Mouse (Mus musculus) heart, embryonic 15.5 days (tissue): Measurements from ENCODE around the gene Otop3. TPM values are rescaled to one million over a fixed set of nuclear protein-coding genes. Genes with fewer than 3 reads are reported as not detected.

Experiments used
- ATAC-seq: fragments of 200-750 bp; cut with Nextera tagmentation; replicated peaks from 2 replicates; pipeline ENCODE4 v1.8.0; 2017; ENCODE audit warnings: low read depth, moderate TSS enrichment; ENCODE audit not compliant: insufficient number of reproducible peaks, insufficient read depth, low FRiP score
- H3K27ac ChIP-seq: fragments of 300-500 bp; sonication (generic); 2 replicates; pipeline ENCODE4 v1.5.1; 2015; ENCODE audit warnings: mild to moderate bottlenecking, inconsistent platforms
- H3K27me3 ChIP-seq: fragments of 300-500 bp; sonication (generic); 2 replicates; pipeline ENCODE4 v1.6.1; 2015; ENCODE audit warnings: inconsistent platforms
- H3K36me3 ChIP-seq: fragments of 300-500 bp; sonication (generic); 2 replicates; pipeline ENCODE4 v1.6.1; 2015; ENCODE audit warnings: mild to moderate bottlenecking, inconsistent platforms
- H3K4me1 ChIP-seq: fragments of 300-500 bp; sonication (generic); replicated peaks from 2 replicates; pipeline ENCODE4 v1.6.1; 2015; ENCODE audit warnings: inconsistent platforms
- H3K4me2 ChIP-seq: fragments of 300-500 bp; sonication (generic); 2 replicates; pipeline ENCODE4 v1.6.1; 2015; ENCODE audit warnings: inconsistent platforms, mild to moderate bottlenecking, moderate library complexity
- H3K4me3 ChIP-seq: fragments of 300-500 bp; sonication (generic); 2 replicates; pipeline ENCODE4 v1.5.1; 2015; ENCODE audit warnings: mild to moderate bottlenecking, inconsistent platforms
- H3K9ac ChIP-seq: fragments of 300-500 bp; sonication (generic); 2 replicates; pipeline ENCODE4 v1.6.1; 2015; ENCODE audit warnings: mild to moderate bottlenecking, inconsistent platforms
- H3K9me3 ChIP-seq: fragments of 300-500 bp; sonication (generic); replicated peaks from 2 replicates; pipeline ENCODE4 v1.6.1; 2016; ENCODE audit warnings: inconsistent platforms
- WGBS: fragments of 180-500 bp; shearing (Covaris S2); methylation state at CpG from one replicate; pipeline ENCODE4 v1.1.7; 2015; ENCODE audit warnings: mixed read lengths; 5-methylcytosine and 5-hydroxymethylcytosine counted together
- polyA plus RNA-seq: library from polyadenylated mRNA; unstranded; fragments of >200 nt; fragmentation: Nextera tagmentation; extraction: Ambion mirVana; gene quantifications from 2 replicates; pipeline ENCODE4 v1.2.1, GENCODE M21; 2015

The Otop3 gene
- polyA plus RNA-seq, 1 experiment from 2014 or later = not detected

DNA sequence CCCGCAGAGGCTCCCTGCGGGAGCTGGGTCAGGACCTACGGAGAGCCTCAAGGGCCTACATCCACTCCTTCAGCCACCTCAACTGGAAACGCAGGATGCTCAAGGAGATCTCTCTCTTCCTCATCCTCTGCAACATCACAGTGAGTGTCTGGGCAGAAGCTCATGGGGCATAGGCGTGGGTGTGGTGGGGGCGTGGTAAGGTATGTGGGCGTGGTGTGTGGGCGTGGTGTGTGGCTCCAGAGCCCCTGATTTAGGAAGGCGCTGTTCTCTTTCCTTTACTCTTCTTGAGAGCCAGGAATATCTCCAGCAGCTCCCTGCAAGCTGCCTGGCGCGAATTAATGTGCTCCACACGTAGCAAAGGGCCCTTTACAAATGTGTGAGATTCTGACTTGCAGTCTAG lies 10.4 kb downstream of the Otop3 start:
- no peak overlapping the region for H3K9ac ChIP-seq
- WGBS = 10% methylated on average over 12 of the region's 12 CpGs
- peaks cover 81% of the 10 kb centered on the region for H3K27me3 ChIP-seq
- no peak for ATAC-seq
- no peaks in the 10 kb centered on the region for H3K9me3 ChIP-seq
- H3K36me3 ChIP-seq = no peaks in the 10 kb centered on the region
- no peak overlapping the region for H3K4me3 ChIP-seq
- H3K4me1 ChIP-seq = no peaks in the 10 kb centered on the region
- H3K4me2 ChIP-seq = no peak overlapping the region
- H3K27ac ChIP-seq = no peak overlapping the region

DNA sequence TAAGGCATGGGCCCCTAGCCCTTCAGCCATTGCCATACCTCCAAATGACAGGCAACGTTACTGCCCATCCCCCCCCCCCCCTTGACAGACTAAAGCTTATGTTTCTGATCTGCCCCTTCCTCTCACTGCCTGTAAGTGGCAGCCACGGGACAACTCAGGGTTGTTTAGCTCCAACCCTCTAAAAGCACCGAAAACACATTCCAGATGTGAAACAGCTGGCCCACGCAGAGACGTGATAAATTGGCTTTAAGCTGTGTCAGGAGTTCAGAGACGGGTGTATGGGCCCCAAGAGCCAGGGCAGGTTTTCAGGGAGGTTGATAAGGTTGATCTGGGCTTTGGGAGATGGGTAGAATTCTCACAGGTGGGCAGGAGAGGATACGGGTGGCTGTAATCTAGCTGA lies 11.0 kb downstream of the Otop3 start:
- Histone ChIP-seq H3K9me3 (no peaks in the 10 kb centered on the region), H3K27ac (no peak overlapping the region), H3K9ac (no peak overlapping the region), H3K4me2 (no peak overlapping the region), H3K36me3 (no peaks in the 10 kb centered on the region), H3K4me3 (no peak overlapping the region), H3K4me1 (no peaks in the 10 kb centered on the region), H3K27me3 (peaks cover 84% of the 10 kb centered on the region)
- 24% methylated on average over 7 of the region's 7 CpGs for WGBS
- ATAC-seq = no peak

DNA sequence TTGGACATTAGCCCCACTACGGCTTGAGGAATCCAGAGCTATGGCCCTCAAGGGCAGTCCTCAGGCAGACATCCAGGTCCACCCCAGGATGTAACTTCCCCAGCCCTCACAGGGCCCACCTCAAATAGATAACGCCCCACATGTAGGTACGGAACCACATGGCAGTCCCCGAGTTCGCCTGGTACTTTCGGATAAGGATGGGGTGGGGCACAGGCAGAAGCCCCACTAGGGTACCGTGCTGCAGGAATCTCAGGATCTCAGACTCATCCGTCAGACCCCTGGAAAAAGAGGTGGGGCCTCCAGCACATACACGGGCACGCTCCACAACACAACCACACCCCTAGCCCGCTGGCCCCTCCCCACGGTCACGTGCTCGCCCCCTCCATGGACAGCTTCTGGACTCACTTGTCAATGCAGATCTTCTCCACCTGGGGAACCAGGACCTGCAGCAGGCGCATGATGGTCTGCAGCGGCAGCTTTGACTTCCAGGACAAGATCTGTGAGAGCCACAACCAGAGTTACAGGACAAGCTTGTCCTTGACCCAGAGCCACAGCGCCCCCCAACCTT lies 14.2 kb downstream of the Otop3 start:
- H3K27me3 ChIP-seq = peaks cover 79% of the 10 kb centered on the region
- WGBS = 48% methylated on average over 17 of the region's 17 CpGs
- no peaks in the 10 kb centered on the region for H3K4me1 ChIP-seq
- H3K4me3 ChIP-seq = no peak overlapping the region
- no peaks in the 10 kb centered on the region for H3K9me3 ChIP-seq
- no peaks in the 10 kb centered on the region for H3K36me3 ChIP-seq
- ATAC-seq = 0 out of 2 replicates have a peak, but pooled peaks have one; percentile 2
- H3K9ac ChIP-seq = no peak overlapping the region
- H3K4me2 ChIP-seq = no peak overlapping the region
- no peak overlapping the region for H3K27ac ChIP-seq

DNA sequence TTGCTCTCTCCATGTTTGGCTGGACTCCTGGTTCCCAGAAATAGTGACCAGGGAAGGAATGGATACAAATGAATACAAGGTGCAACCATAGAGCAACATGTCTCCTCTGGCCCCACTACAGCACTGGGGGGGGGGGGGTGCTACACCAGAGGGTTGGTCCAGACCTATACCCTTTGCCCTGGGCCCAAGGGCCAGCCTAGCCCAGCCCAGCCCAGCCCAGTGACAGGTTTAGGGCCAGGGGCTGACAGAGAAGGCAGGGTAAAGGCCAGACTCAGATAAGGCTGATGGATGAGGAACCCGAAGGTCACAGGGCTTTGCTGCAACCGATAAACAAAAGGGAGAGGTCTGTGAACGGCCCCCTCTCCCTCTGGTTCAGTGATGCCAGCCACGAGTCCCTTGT lies 15.4 kb downstream of the Otop3 start:
- ATAC-seq = no peak
- Histone ChIP-seq H3K36me3 (no peaks in the 10 kb centered on the region), H3K4me1 (no peaks in the 10 kb centered on the region), H3K27me3 (peaks cover 75% of the 10 kb centered on the region), H3K9me3 (no peaks in the 10 kb centered on the region), H3K9ac (no peak overlapping the region), H3K4me3 (no peak overlapping the region), H3K27ac (no peak overlapping the region), H3K4me2 (no peak overlapping the region)
- WGBS = 43% methylated on average over 4 of the region's 4 CpGs

DNA sequence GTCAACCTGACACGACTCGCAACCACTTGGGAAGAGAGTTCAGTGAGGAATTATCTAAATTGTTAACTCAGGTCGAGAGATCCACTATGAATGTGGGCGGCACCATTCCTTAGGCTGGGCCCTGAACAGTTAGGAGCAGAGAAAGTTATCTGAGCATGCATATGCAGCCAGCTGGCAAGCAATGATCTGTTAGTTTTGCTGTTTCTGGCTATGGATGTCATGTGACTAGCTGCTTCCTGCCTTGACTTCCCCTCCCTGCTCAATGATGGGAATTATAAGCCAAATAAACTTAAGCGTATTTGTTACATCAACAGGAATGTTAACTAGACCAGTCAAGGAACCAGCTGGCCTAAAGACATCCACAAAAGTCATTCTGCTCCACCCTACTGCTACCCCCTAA lies 18.8 kb downstream of the Otop3 start:
- no peaks in the 10 kb centered on the region for H3K36me3 ChIP-seq
- ATAC-seq = no peak
- H3K9me3 ChIP-seq = no peaks in the 10 kb centered on the region
- no peak overlapping the region for H3K4me3 ChIP-seq
- H3K4me1 ChIP-seq = no peaks in the 10 kb centered on the region
- H3K4me2 ChIP-seq = no peak overlapping the region
- 85% methylated on average over 5 of the region's 5 CpGs for WGBS
- H3K9ac ChIP-seq = no peak overlapping the region
- no peak overlapping the region for H3K27ac ChIP-seq
- peaks cover 70% of the 10 kb centered on the region for H3K27me3 ChIP-seq

DNA sequence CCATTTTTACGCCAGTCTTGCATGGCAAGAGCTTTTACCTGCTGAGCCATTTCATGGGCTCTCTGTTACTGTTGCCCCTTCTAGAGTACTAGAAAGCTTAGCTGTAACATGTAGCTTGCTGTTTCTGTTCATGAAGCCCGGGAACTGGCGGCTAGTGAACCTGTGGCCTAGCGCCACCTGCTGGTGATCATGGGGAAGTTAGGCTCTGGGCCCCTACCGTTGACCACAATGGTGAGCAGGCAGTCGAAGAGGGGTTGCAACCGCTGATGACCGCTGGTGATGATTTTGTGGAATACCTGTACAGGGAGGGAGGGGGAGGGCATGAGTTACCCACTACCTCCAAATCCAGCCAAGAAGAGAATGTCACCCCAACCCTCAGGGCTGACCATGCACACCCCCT lies 19.7 kb downstream of the Otop3 start:
- peaks cover 6% of the 10 kb centered on the region for H3K4me1 ChIP-seq
- H3K27ac ChIP-seq = no peak overlapping the region
- H3K9me3 ChIP-seq = no peaks in the 10 kb centered on the region
- peaks cover 63% of the 10 kb centered on the region for H3K27me3 ChIP-seq
- 6% methylated on average over 8 of the region's 8 CpGs for WGBS
- H3K4me3 ChIP-seq = no peak overlapping the region
- no peaks in the 10 kb centered on the region for H3K36me3 ChIP-seq
- no peak overlapping the region for H3K9ac ChIP-seq
- no peak; the same call in 1 of the 2 replicates for ATAC-seq
- H3K4me2 ChIP-seq = no peak overlapping the region

DNA sequence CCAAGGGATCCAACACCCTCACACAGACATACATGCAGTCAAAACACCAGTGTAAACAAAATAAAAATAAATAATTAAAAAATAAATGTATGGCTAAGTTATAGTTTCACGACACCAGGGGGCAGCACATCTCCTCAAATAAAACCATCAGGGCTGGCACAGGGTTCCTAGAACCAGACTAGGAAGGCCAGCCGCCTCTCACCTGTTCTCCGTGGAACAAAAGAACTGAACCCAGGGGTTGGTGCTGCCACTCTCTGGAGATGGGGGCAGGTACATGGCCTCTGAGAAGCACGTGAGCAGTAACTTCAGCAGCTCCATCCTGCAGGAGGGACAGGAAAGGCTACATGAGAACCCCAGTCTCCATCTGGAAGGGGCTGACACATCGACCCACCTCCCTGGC lies 23.9 kb downstream of the Otop3 start:
- Histone ChIP-seq H3K4me3 (no peak overlapping the region), H3K27ac (peak overlapping the region; percentile 59; the same call in 1 of the 2 replicates), H3K9me3 (no peaks in the 10 kb centered on the region), H3K36me3 (no peaks in the 10 kb centered on the region), H3K27me3 (peaks cover 35% of the 10 kb centered on the region), H3K9ac (no peak overlapping the region), H3K4me2 (no peak overlapping the region), H3K4me1 (peaks cover 12% of the 10 kb centered on the region)
- WGBS = 18% methylated on average over 5 of the region's 5 CpGs
- no peak for ATAC-seq

DNA sequence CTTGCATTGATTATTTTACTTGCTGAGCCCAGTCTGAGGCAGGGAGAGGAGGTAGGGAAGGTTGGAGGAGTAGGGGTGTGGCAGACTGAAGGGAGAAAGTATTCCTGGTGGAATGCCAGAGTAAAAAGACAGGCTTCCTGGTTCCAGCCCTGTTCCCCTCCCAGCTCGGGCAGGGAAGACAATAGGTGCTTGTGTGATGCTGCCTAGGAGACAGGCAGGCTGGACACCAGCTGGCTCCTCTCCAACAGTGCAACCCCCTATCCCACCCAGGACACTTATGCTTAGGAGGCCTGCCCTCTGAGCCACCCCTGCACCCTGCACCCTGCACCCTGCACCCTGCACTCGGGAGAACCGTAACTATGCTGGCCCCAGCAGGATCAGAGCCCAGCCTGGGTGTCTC lies 24.8 kb downstream of the Otop3 start:
- no peaks in the 10 kb centered on the region for H3K9me3 ChIP-seq
- H3K9ac ChIP-seq = no peak overlapping the region
- peaks cover 12% of the 10 kb centered on the region for H3K4me1 ChIP-seq
- WGBS = 37% methylated on average over 3 of the region's 3 CpGs
- peaks cover 35% of the 10 kb centered on the region for H3K27me3 ChIP-seq
- no peaks in the 10 kb centered on the region for H3K36me3 ChIP-seq
- ATAC-seq = peak; percentile 32
- no peak overlapping the region for H3K4me3 ChIP-seq
- H3K27ac ChIP-seq = peak overlapping the region; percentile 59
- no peak overlapping the region for H3K4me2 ChIP-seq

DNA sequence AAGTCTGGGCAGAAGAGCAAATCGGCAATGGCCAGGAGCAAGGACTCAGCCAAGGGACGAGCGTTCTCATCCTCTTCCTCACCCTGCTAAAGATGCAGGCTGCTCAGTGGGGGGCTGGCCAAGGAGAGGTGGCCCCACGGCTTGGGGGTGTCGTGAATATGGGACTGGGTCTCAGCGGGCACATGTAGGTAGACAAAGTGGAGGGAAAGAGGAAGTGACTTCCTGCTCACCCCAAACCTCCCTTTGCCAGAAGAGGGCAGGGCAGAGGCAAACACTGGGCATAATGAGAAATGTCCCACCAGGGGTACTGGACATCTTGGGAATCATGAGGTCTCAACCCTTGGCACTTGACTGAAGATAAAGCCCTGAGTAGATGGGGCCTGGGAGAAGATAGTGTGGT lies 25.2 kb downstream of the Otop3 start:
- Histone ChIP-seq H3K9ac (no peak overlapping the region), H3K4me3 (no peak overlapping the region), H3K27ac (peak overlapping the region; percentile 59), H3K9me3 (no peaks in the 10 kb centered on the region), H3K4me2 (no peak overlapping the region), H3K36me3 (no peaks in the 10 kb centered on the region), H3K27me3 (peaks cover 30% of the 10 kb centered on the region), H3K4me1 (peaks cover 12% of the 10 kb centered on the region)
- 54% methylated on average over 6 of the region's 6 CpGs for WGBS
- no peak for ATAC-seq

DNA sequence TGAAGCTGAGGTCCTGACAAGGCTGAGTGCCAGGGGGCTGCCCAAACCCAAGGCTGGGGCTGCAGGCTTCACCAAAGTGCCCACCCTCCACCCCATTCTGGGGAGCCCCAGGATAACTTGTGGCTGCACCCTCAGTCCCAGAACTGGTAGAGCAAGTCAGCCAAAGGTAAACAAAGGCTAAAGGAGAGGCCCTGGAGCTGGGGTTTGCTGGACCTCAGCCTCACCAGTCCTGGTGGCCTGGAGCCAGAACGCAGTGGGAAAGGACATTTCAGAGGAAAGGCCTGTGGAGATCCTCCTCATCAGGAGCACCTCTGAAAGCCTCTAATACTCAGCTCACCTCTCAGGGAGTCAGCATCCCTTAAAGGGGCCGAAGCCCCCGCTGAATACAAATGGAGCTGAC lies 29.6 kb downstream of the Otop3 start:
- Histone ChIP-seq H3K27me3 (peaks cover 36% of the 10 kb centered on the region), H3K9ac (no peak overlapping the region), H3K9me3 (no peaks in the 10 kb centered on the region), H3K27ac (no peak overlapping the region), H3K4me3 (no peak overlapping the region), H3K4me1 (peaks cover 28% of the 10 kb centered on the region), H3K36me3 (no peaks in the 10 kb centered on the region), H3K4me2 (no peak overlapping the region)
- WGBS = 92% methylated on average over 3 of the region's 3 CpGs
- ATAC-seq = no peak

DNA sequence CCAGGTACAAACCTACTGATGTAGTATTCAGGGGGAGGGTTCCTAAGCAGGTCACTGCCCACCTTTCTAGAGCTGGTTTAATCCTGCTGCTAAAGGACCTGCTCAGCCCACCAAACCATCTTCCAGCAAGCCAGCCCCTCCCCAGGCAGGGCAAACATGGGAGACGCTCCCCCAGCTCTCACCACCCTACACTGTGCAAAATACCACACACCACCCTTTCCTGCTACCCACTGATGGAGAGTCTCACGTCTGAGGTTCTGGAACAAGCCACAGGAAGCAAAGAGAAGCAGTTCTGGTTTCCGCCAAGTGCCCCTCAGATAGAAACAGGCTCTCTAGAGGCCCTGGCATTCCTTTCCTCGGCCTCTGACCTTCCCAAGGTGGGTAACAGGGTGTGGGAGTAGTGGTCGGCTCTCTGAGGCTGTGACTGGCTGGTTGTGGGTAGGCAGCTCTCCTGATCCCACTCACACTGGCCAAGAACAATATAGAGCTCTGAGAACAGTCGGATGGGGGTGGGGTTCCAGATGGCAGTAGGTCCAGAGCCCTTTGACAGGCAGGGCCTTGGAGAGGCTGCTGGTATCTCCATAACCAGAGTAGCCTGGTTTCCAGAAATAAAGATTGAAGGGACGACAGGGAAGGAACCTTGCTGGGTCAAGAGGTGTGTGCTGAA lies 31.6 kb downstream of the Otop3 start:
- Histone ChIP-seq H3K27ac (peak overlapping the region; percentile 4; the same call in 1 of the 2 replicates), H3K4me3 (peak overlapping the region; percentile 62), H3K27me3 (peaks cover 48% of the 10 kb centered on the region), H3K4me2 (peak overlapping the region; percentile 97), H3K36me3 (no peaks in the 10 kb centered on the region), H3K9ac (peak overlapping the region; percentile 62; the same call in 1 of the 2 replicates), H3K4me1 (peaks cover 22% of the 10 kb centered on the region), H3K9me3 (no peaks in the 10 kb centered on the region)
- WGBS = 31% methylated on average over 7 of the region's 7 CpGs
- no peak; the same call in 1 of the 2 replicates for ATAC-seq
